Mouse (Mus musculus): ENCODE measurements around the gene Mfap4. TPM values are rescaled to one million over a fixed set of nuclear protein-coding genes. Genes with fewer than 3 reads are reported as not detected.

Mfap4 gene
- polyA plus RNA-seq, 1 experiment from 2014 or later: 615 TPM

DNA sequence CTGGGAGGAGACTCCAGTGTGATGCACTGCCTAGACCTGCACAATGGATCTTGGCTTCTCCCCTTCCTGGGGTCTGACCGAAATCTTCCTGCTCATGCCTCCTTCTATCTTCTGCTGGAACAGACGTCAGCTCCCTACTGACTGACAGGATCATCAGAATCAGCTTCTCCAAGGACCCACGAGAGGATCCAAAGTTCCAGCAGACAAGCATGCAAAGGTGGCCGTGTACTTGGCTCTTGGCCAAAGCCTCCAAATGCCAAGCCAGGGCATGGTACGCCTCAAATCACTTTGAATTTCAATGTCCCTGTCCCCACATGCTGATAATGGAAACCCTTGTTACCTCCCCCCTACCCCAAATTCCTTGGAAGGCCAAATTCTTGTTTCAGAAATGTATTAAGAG, 37.2 kb upstream of the Mfap4 start:
- Histone ChIP-seq H3K9me3 (ENCODE audit: low read depth, low read length) (no peaks in the 10 kb centered on the region), H3K4me1 (ENCODE audit: insufficient read depth) (peaks cover 9% of the 10 kb centered on the region; the same call in 1 of the 2 replicates), H3K4me3 (ENCODE audit: low read depth, low read length) (no peak overlapping the region), H3K36me3 (ENCODE audit: insufficient read depth) (no peaks in the 10 kb centered on the region), H3K9ac (no peak overlapping the region), H3K27me3 (ENCODE audit: insufficient read depth, low read length) (no peaks in the 10 kb centered on the region), H3K4me2 (no peak overlapping the region), H3K27ac (ENCODE audit: low read depth) (no peak overlapping the region)
- DNase-seq (no peak), ATAC-seq (ENCODE audit: insufficient read depth) (no peak)
- TF ChIP-seq CTCF (IDR thresholded peaks at IDR 0.05; ENCODE audit: low read depth): no peak
- 41% methylated on average over 5 of the region's 5 CpGs for WGBS

DNA sequence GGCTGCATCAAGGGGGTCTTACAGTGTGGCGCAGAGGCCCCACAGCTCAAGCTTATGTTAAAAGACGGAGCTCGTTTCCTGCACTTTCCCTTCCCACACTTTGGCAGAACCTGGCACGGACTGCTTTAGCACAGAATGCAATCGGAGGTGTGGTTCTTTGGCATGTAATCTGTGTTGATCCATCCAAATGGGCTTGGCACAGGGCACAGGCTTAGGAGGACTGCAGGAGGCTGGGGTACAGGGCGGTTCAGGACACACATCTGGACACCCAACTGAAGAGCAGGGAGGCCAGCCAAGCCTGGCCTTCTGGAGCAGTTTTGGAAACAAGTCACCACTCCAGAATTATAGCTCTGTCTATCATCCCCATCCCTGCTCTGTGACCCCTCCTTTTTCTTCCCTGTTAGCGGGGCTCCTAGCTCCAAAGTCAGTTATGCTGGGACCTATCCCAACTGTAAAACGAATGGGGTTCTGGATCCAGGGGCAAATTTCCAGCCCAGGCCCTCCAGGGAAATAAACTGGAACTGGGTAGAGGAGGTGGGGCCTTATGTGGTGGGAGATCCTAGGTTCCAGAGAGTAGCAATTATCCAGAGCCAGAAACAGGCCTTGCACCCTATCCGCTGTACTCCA, 36.5 kb upstream of the Mfap4 start:
- H3K4me2 ChIP-seq: no peak overlapping the region
- no peak overlapping the region for H3K9ac ChIP-seq
- TF ChIP-seq CTCF (IDR thresholded peaks at IDR 0.05; ENCODE audit: low read depth): no peak
- WGBS: 66% methylated on average over 9 of the region's 9 CpGs
- H3K4me3 ChIP-seq (ENCODE audit: low read depth, low read length): no peak overlapping the region
- ATAC-seq (ENCODE audit: insufficient read depth) (no peak), DNase-seq (peak; percentile 30)
- H3K36me3 ChIP-seq (ENCODE audit: insufficient read depth): no peaks in the 10 kb centered on the region
- no peaks in the 10 kb centered on the region for H3K27me3 ChIP-seq (ENCODE audit: insufficient read depth, low read length)
- H3K27ac ChIP-seq (ENCODE audit: low read depth): peak overlapping the region; percentile 21; the same call in 1 of the 2 replicates
- peaks cover 9% of the 10 kb centered on the region; the same call in 1 of the 2 replicates for H3K4me1 ChIP-seq (ENCODE audit: insufficient read depth)
- H3K9me3 ChIP-seq (ENCODE audit: low read depth, low read length): no peaks in the 10 kb centered on the region

DNA sequence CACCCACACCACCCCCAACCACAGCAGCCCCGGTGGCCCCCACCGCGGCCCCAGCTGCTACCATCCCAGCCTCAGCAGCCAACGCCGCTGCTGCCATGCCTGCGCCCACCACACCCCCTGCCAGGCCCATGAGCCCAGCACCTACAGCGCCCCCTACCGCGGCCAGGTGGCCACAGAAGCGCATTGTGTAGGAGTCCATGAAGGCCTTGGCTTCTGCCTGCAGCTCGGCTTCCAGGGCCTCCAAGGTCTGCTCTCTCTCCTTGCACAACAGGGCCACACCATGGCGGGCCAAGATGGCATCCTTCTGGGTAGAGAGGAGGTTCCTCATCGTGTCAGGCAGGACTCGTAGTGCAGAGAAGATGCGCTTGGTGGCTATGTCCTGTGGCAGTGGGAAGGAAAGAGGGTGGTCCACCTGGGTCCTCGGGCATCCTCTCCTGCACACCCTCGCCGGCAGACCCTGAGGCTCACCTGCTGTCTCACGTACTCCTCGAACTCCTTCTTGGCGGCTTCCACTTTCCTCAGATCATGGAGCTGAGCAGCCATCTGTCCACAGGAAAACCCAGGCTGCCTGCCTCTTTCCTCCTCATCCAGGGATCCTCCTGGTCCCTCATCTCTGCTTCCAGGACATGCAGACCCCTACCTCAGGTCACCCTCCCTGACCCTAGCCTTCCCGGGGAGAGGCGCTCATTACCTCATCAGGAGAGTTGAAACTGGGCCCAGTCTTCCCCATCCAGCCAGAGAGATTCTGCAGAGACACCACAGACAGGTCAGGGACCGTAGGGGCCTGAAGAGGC, 35.5 kb upstream of the Mfap4 start:
- Histone ChIP-seq H3K27ac (ENCODE audit: low read depth) (0 out of 2 replicates have a peak overlapping the region, but pooled peaks have one; percentile 21), H3K9ac (no peak overlapping the region), H3K4me1 (ENCODE audit: insufficient read depth) (peaks cover 9% of the 10 kb centered on the region; the same call in 1 of the 2 replicates), H3K36me3 (ENCODE audit: insufficient read depth) (no peaks in the 10 kb centered on the region), H3K4me3 (ENCODE audit: low read depth, low read length) (no peak overlapping the region), H3K4me2 (no peak overlapping the region), H3K9me3 (ENCODE audit: low read depth, low read length) (no peaks in the 10 kb centered on the region), H3K27me3 (ENCODE audit: insufficient read depth, low read length) (no peaks in the 10 kb centered on the region)
- TF ChIP-seq CTCF (IDR thresholded peaks at IDR 0.05; ENCODE audit: low read depth): peak; percentile 32; the same call in 1 of the 2 replicates
- 70% methylated on average over 24 of the region's 24 CpGs for WGBS
- DNase-seq: no peak
- ATAC-seq (ENCODE audit: insufficient read depth): no peak

DNA sequence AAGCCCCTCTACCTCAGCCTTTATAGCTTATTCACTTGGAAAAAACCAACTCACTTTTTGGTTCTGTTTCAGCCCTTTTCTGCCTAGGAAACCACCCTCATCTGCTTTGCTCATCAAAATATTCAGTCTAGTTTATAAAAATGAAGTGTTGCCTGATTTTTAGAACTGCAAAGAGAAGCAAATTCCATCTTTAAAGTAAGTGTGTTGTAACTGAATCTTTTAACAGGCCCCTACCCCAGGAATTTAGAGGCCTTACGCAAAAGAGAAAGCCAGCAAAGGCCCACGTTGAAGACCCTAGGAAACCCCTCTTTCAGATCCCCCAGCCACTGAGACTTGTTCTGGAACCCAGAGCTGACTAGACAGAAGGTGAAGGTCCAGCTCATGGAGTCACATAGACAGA, 21.2 kb upstream of the Mfap4 start:
- H3K4me1 ChIP-seq (ENCODE audit: insufficient read depth): peaks cover 20% of the 10 kb centered on the region
- WGBS: 30% methylated on average over 2 of the region's 2 CpGs
- no peak overlapping the region for H3K9ac ChIP-seq
- peak overlapping the region; percentile 81 for H3K27ac ChIP-seq (ENCODE audit: low read depth)
- no peak overlapping the region for H3K4me2 ChIP-seq
- no peaks in the 10 kb centered on the region for H3K36me3 ChIP-seq (ENCODE audit: insufficient read depth)
- peak; percentile 73 for DNase-seq
- H3K4me3 ChIP-seq (ENCODE audit: low read depth, low read length): no peak overlapping the region
- no peaks in the 10 kb centered on the region for H3K27me3 ChIP-seq (ENCODE audit: insufficient read depth, low read length)
- no peak for ATAC-seq (ENCODE audit: insufficient read depth)
- TF ChIP-seq CTCF (IDR thresholded peaks at IDR 0.05; ENCODE audit: low read depth): no peak
- H3K9me3 ChIP-seq (ENCODE audit: low read depth, low read length): no peaks in the 10 kb centered on the region

DNA sequence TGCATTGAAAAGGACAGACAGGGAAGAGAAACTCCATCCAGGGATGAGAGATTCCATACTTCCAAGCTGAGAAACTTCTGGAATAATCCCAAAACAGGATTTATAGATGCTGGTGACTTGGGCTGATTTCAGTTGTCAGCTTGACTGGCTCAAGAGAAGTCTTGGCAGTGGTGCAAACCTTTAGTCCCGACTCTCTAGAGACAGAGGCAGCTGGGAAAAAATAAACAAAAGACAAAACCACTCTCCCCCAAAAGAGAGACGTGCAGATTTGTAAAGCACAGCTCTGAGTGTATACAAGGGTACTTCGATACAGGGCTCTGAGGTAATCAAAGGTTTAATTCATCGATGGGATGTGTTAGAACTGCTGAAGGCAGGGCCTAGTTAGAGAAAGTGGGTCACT, 19.8 kb upstream of the Mfap4 start:
- Histone ChIP-seq H3K36me3 (ENCODE audit: insufficient read depth) (no peaks in the 10 kb centered on the region), H3K9ac (no peak overlapping the region), H3K27ac (ENCODE audit: low read depth) (peak overlapping the region; percentile 81), H3K9me3 (ENCODE audit: low read depth, low read length) (no peaks in the 10 kb centered on the region), H3K4me2 (no peak overlapping the region), H3K4me3 (ENCODE audit: low read depth, low read length) (no peak overlapping the region), H3K27me3 (ENCODE audit: insufficient read depth, low read length) (no peaks in the 10 kb centered on the region), H3K4me1 (ENCODE audit: insufficient read depth) (peaks cover 24% of the 10 kb centered on the region)
- no peak for TF ChIP-seq CTCF (IDR thresholded peaks at IDR 0.05; ENCODE audit: low read depth)
- DNase-seq (peak; percentile 91), ATAC-seq (ENCODE audit: insufficient read depth) (peak; percentile 75)
- 17% methylated on average over 4 of the region's 4 CpGs for WGBS

DNA sequence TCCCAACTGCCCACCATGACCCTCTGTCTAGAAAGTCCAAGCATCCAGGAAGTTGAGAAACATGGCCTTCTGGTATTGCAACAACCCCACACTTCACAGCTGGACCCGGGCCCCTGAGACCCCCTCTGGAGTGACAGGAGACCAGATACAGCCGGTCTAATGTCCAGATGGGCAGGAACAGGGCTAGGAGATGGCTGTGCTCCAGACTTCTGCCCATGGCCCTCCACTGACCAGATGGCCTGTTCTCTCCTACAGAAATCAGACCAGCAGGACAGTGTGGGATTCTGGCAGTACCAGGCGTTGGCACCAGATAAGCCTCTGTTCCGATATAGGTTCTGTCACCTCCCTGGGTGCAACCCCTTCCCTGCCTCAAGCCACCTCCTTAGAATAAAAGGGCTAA, 16.7 kb upstream of the Mfap4 start:
- H3K9ac ChIP-seq: no peak overlapping the region
- H3K36me3 ChIP-seq (ENCODE audit: insufficient read depth): no peaks in the 10 kb centered on the region
- H3K27me3 ChIP-seq (ENCODE audit: insufficient read depth, low read length): no peaks in the 10 kb centered on the region
- H3K4me1 ChIP-seq (ENCODE audit: insufficient read depth): peaks cover 24% of the 10 kb centered on the region
- ATAC-seq (ENCODE audit: insufficient read depth) (peak; percentile 71; the same call in 1 of the 2 replicates), DNase-seq (peak; percentile 74)
- no peak overlapping the region for H3K27ac ChIP-seq (ENCODE audit: low read depth)
- WGBS: 69% methylated on average over 4 of the region's 4 CpGs
- H3K9me3 ChIP-seq (ENCODE audit: low read depth, low read length): no peaks in the 10 kb centered on the region
- no peak overlapping the region for H3K4me2 ChIP-seq
- no peak for TF ChIP-seq CTCF (IDR thresholded peaks at IDR 0.05; ENCODE audit: low read depth)
- H3K4me3 ChIP-seq (ENCODE audit: low read depth, low read length): no peak overlapping the region

DNA sequence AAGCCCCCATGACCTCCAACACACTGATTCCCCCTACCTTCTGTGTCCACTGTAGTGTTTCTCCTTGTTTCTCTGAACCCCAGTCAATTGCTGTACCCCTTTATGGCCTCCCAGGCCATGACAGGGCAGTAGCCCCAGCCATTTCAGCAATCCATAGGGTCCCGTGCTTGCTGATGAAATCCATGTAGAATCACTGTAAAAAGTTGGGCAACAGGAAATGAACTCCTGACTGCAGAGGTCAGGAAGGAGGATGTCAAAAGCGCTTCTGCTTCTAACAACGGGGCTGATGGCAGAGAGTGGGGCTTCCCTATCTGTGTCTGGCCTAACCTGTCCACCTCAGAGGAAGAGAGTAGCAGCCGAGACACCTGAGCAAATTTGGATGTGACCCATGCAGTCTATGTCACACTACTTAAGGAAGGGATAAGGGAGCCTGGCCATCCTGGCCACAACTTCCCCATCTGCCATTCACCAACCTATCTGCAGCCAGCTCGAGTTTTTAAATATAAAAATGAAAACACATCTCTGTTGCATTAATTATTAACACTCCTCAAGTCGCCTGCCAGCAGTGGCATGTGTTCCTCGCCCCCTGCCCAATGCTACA, 15.8 kb upstream of the Mfap4 start:
- H3K9ac ChIP-seq: no peak overlapping the region
- no peak overlapping the region for H3K4me3 ChIP-seq (ENCODE audit: low read depth, low read length)
- DNase-seq (no peak), ATAC-seq (ENCODE audit: insufficient read depth) (no peak)
- no peaks in the 10 kb centered on the region for H3K36me3 ChIP-seq (ENCODE audit: insufficient read depth)
- H3K4me2 ChIP-seq: no peak overlapping the region
- H3K27ac ChIP-seq (ENCODE audit: low read depth): no peak overlapping the region
- peaks cover 20% of the 10 kb centered on the region for H3K4me1 ChIP-seq (ENCODE audit: insufficient read depth)
- H3K27me3 ChIP-seq (ENCODE audit: insufficient read depth, low read length): no peaks in the 10 kb centered on the region
- H3K9me3 ChIP-seq (ENCODE audit: low read depth, low read length): no peaks in the 10 kb centered on the region
- TF ChIP-seq CTCF (IDR thresholded peaks at IDR 0.05; ENCODE audit: low read depth): no peak
- 42% methylated on average over 7 of the region's 7 CpGs for WGBS

Data from lung, embryonic 14.5 days (tissue).